Mouse (Mus musculus): ENCODE data around the gene Usp50.

DNA sequence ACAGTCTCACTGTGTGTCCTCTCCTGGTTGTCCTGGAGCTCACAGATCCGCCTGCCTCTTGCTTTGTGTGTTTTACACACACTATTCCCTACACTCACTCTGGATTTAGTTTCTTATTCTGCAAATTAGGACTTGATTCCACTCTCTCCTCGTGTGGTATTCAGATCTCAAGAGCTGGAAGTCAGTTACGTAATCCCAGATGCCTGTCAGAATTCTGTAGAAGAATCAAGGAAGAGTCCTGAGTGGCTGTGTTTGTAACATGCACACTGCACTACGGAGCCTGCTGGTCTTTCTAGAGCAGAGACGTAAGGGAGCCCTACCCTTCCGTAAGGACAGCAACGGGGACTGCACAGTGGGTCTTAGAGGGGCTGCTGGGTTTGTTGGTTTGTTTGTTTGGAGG is 23.9 kb downstream of the Usp50 start:
- no peak for TF ChIP-seq GATA1 (IDR thresholded peaks at IDR 0.05; ENCODE audit: low read length)
- TF ChIP-seq TAL1 (IDR thresholded peaks at IDR 0.05; ENCODE audit: low read length): no peak

All from erythroblast, embryonic 14.5 days (primary cell).